Mouse (Mus musculus) heart, adult 2 months (tissue): ENCODE measurements around the gene Zfyve27.

ENCODE experiments used
- CTCF ChIP-seq: fragments of 200-600 bp; IDR thresholded peaks from 2 replicates; pipeline ENCODE4 v1.8.1; 2022; ENCODE audit warnings: antibody characterized with exemption, mild to moderate bottlenecking, moderate library complexity
- POLR2A ChIP-seq: fragments of 200-500 bp; IDR thresholded peaks from 2 replicates; pipeline ENCODE4 v1.6.1; 2011; ENCODE audit warnings: mild to moderate bottlenecking, low read depth, low read length, control low read depth; ENCODE audit not compliant: insufficient read depth

GRCm38 (mm10) chr19:42120451-42120850, 43.3 kb upstream of the Zfyve27 start:
- TF ChIP-seq CTCF, result no peak
- no peak for TF ChIP-seq POLR2A
